Mouse (Mus musculus) MEL (cell line): Measurements from ENCODE around the gene Nucb1. TPM values are rescaled to one million over a fixed set of nuclear protein-coding genes. Genes with fewer than 3 reads are reported as not detected.

Experiments
- DNase-seq: peaks from one replicate; pipeline ENCODE4 v3.0.0; 2011; ENCODE audit warnings: low read depth, low spot score
- H3K27ac ChIP-seq: 2 replicates; pipeline ENCODE4 v1.5.1; 2012; ENCODE audit warnings: low read depth, mild to moderate bottlenecking, control low read depth, low read length, moderate library complexity; ENCODE audit not compliant: control insufficient read depth
- H3K27me3 ChIP-seq, 2 experiments: fragments of 150-350 bp in 1 of 2; sonication (generic) in 1 of 2; 2 replicates each; pipeline ENCODE4 v1.6.1; 2012; ENCODE audit warnings: low read length in 2 of 2, mild to moderate bottlenecking in 2 of 2, improper control_type of control experiment in 1 of 2, moderate library complexity in 1 of 2; ENCODE audit not compliant: insufficient read depth in 2 of 2, control insufficient read depth in 1 of 2
- H3K36me3 ChIP-seq, 2 experiments: 2 replicates each; pipeline ENCODE4 v1.6.1; 2012 to 2014; ENCODE audit warnings: low read length in 2 of 2, improper control_type of control experiment in 1 of 2, inconsistent platforms in 1 of 2, mild to moderate bottlenecking in 1 of 2; ENCODE audit not compliant: insufficient read depth in 2 of 2, control insufficient read depth in 1 of 2
- H3K4me1 ChIP-seq, 2 experiments: fragments of 150-350 bp in 1 of 2; sonication (generic) in 1 of 2; 2 replicates each; pipeline ENCODE4 v1.6.1; 2012; ENCODE audit warnings: low read length in 2 of 2, improper control_type of control experiment in 1 of 2, mild to moderate bottlenecking in 1 of 2; ENCODE audit not compliant: insufficient read depth in 2 of 2, control insufficient read depth in 1 of 2
- H3K4me3 ChIP-seq, 2 experiments: fragments of 150-350 bp in 1 of 2; sonication (generic) in 1 of 2; 2 replicates each; pipeline ENCODE4 v1.5.1; 2012; ENCODE audit warnings: low read depth in 2 of 2, low read length in 2 of 2, mild to moderate bottlenecking in 2 of 2, moderate library complexity in 2 of 2, control low read depth in 1 of 2, improper control_type of control experiment in 1 of 2; ENCODE audit not compliant: control insufficient read depth in 1 of 2, insufficient read depth in 1 of 2
- H3K79me2 ChIP-seq: 2 replicates; pipeline ENCODE4 v1.6.1; 2012; ENCODE audit warnings: mild to moderate bottlenecking, low read length, moderate library complexity; ENCODE audit not compliant: control insufficient read depth, poor library complexity, insufficient read depth
- H3K9ac ChIP-seq: 2 replicates; pipeline ENCODE4 v1.6.1; 2012; ENCODE audit warnings: low read depth, mild to moderate bottlenecking, control low read depth, low read length, moderate library complexity; ENCODE audit not compliant: control insufficient read depth, poor library complexity, severe bottlenecking
- H3K9me3 ChIP-seq: fragments of 150-350 bp; sonication (generic); replicated peaks from 2 replicates; pipeline ENCODE4 v1.6.1; 2012; ENCODE audit warnings: mild to moderate bottlenecking, low read length, improper control_type of control experiment, moderate library complexity; ENCODE audit not compliant: insufficient read depth
- BHLHE40 ChIP-seq: IDR thresholded peaks from 2 replicates; pipeline ENCODE4 v1.6.1; 2012; ENCODE audit warnings: low read depth, mild to moderate bottlenecking, inconsistent platforms, low read length, improper control_type of control experiment, borderline replicate concordance
- CHD1 ChIP-seq: IDR thresholded peaks from 2 replicates; pipeline ENCODE4 v1.6.1; 2012; ENCODE audit warnings: low read depth, mild to moderate bottlenecking, inconsistent platforms, low read length, improper control_type of control experiment
- CHD2 ChIP-seq: IDR thresholded peaks from 2 replicates; pipeline ENCODE4 v1.6.1; 2011; ENCODE audit warnings: low read length, improper control_type of control experiment
- CTCF ChIP-seq, 3 experiments: IDR thresholded peaks in 2 of 3; conservative IDR thresholded peaks in 1 of 3; 2 replicates each; pipeline ENCODE4 v1.5.1; 2011 to 2012; ENCODE audit warnings: low read length in 3 of 3, low read depth in 2 of 3, mild to moderate bottlenecking in 2 of 3, improper control_type of control experiment in 1 of 3, inconsistent platforms in 1 of 3, mixed read lengths in 1 of 3, moderate library complexity in 1 of 3; ENCODE audit not compliant: control insufficient read depth in 1 of 3, insufficient read depth in 1 of 3, poor library complexity in 1 of 3, severe bottlenecking in 1 of 3
- E2F4 ChIP-seq: IDR thresholded peaks from 2 replicates; pipeline ENCODE4 v1.6.1; 2011; ENCODE audit warnings: low read depth, low read length, improper control_type of control experiment, borderline replicate concordance
- ELF1 ChIP-seq: IDR thresholded peaks from 2 replicates; pipeline ENCODE4 v1.6.1; 2014; ENCODE audit warnings: low read depth, mild to moderate bottlenecking, inconsistent platforms, low read length, improper control_type of control experiment, moderate library complexity
- EP300 ChIP-seq, 2 experiments: IDR thresholded peaks; 2 replicates each; pipeline ENCODE4 v1.6.1; 2011; ENCODE audit warnings: improper control_type of control experiment in 2 of 2, low read length in 2 of 2, low read depth in 1 of 2, mild to moderate bottlenecking in 1 of 2
- ETS1 ChIP-seq: IDR thresholded peaks from 2 replicates; pipeline ENCODE4 v1.6.1; 2012; ENCODE audit warnings: low read depth, mild to moderate bottlenecking, inconsistent platforms, low read length, improper control_type of control experiment, moderate library complexity
- GABPA ChIP-seq: IDR thresholded peaks from 2 replicates; pipeline ENCODE4 v1.6.1; 2012; ENCODE audit warnings: low read depth, mild to moderate bottlenecking, inconsistent platforms, low read length, improper control_type of control experiment, moderate library complexity
- GATA1 ChIP-seq: IDR thresholded peaks from 2 replicates; pipeline ENCODE4 v1.6.1; 2011; ENCODE audit warnings: low read depth, low read length, improper control_type of control experiment
- HCFC1 ChIP-seq: IDR thresholded peaks from 2 replicates; pipeline ENCODE4 v1.6.1; 2012; ENCODE audit warnings: low read depth, mild to moderate bottlenecking, inconsistent platforms, low read length, improper control_type of control experiment, moderate library complexity
- JUND ChIP-seq: IDR thresholded peaks from 2 replicates; pipeline ENCODE4 v1.6.1; 2011; ENCODE audit warnings: low read depth, mild to moderate bottlenecking, improper control_type of control experiment, low read length
- KAT2A ChIP-seq: conservative IDR thresholded peaks from 2 replicates; pipeline ENCODE4 v1.6.1; 2012; ENCODE audit warnings: low read depth, low read length, improper control_type of control experiment, inconsistent platforms
- MAFK ChIP-seq: IDR thresholded peaks from 2 replicates; pipeline ENCODE4 v1.6.1; 2011; ENCODE audit warnings: low read depth, mild to moderate bottlenecking, low read length, improper control_type of control experiment, borderline replicate concordance
- MAX ChIP-seq: IDR thresholded peaks from 2 replicates; pipeline ENCODE4 v1.6.1; 2011; ENCODE audit warnings: low read length, improper control_type of control experiment
- MAZ ChIP-seq: IDR thresholded peaks from 2 replicates; pipeline ENCODE4 v1.6.1; 2012; ENCODE audit warnings: low read depth, mild to moderate bottlenecking, inconsistent platforms, low read length, improper control_type of control experiment
- MEF2A ChIP-seq: IDR thresholded peaks from 2 replicates; pipeline ENCODE4 v1.6.1; 2014; ENCODE audit warnings: low read depth, mild to moderate bottlenecking, inconsistent platforms, low read length, improper control_type of control experiment; ENCODE audit not compliant: poor library complexity, insufficient replicate concordance, severe bottlenecking; ENCODE audit errors: extremely low read depth
- MXI1 ChIP-seq: IDR thresholded peaks from 2 replicates; pipeline ENCODE4 v1.6.1; 2011; ENCODE audit warnings: mild to moderate bottlenecking, low read depth, low read length, improper control_type of control experiment
- MYB ChIP-seq: IDR thresholded peaks from 2 replicates; pipeline ENCODE4 v1.6.1; 2011; ENCODE audit warnings: mild to moderate bottlenecking, low read depth, low read length, improper control_type of control experiment
- MYC ChIP-seq: IDR thresholded peaks from 2 replicates; pipeline ENCODE4 v1.6.1; 2011; ENCODE audit warnings: low read depth, mild to moderate bottlenecking, low read length, improper control_type of control experiment, moderate library complexity
- NELFE ChIP-seq: IDR thresholded peaks from 2 replicates; pipeline ENCODE4 v1.6.1; 2011; ENCODE audit warnings: low read depth, low read length, improper control_type of control experiment
- POLR2A ChIP-seq, 2 experiments: IDR thresholded peaks; 2 replicates each; pipeline ENCODE4 v1.6.1; 2011 to 2012; ENCODE audit warnings: low read length in 2 of 2, mild to moderate bottlenecking in 2 of 2, control low read depth in 1 of 2, improper control_type of control experiment in 1 of 2, low read depth in 1 of 2, moderate library complexity in 1 of 2; ENCODE audit not compliant: control insufficient read depth in 1 of 2, insufficient read depth in 1 of 2, poor library complexity in 1 of 2
- POLR2AphosphoS2 ChIP-seq: IDR thresholded peaks from 2 replicates; pipeline ENCODE4 v1.6.1; 2011; ENCODE audit warnings: low read length, improper control_type of control experiment
- POLR2AphosphoS5 ChIP-seq: IDR thresholded peaks from 2 replicates; pipeline ENCODE4 v1.6.1; 2012; ENCODE audit warnings: low read depth, borderline replicate concordance, mild to moderate bottlenecking, inconsistent platforms, low read length, moderate library complexity, mixed read lengths
- RAD21 ChIP-seq: IDR thresholded peaks from 2 replicates; pipeline ENCODE4 v1.6.1; 2011; ENCODE audit warnings: mild to moderate bottlenecking, low read depth, low read length, improper control_type of control experiment
- SIN3A ChIP-seq: IDR thresholded peaks from 2 replicates; pipeline ENCODE4 v1.6.1; 2012; ENCODE audit warnings: low read length, improper control_type of control experiment, inconsistent platforms
- SMC3 ChIP-seq: IDR thresholded peaks from 2 replicates; pipeline ENCODE4 v1.6.1; 2011; ENCODE audit warnings: low read depth, low read length, improper control_type of control experiment
- TAL1 ChIP-seq: IDR thresholded peaks from 2 replicates; pipeline ENCODE4 v1.6.1; 2012; ENCODE audit warnings: mild to moderate bottlenecking, inconsistent platforms, low read length, moderate library complexity, mixed read lengths
- TBP ChIP-seq: IDR thresholded peaks from 2 replicates; pipeline ENCODE4 v1.8.0; 2011; ENCODE audit warnings: low read depth, low read length, improper control_type of control experiment
- TCF12 ChIP-seq: IDR thresholded peaks from 2 replicates; pipeline ENCODE4 v1.6.1; 2014; ENCODE audit warnings: low read depth, mild to moderate bottlenecking, inconsistent platforms, low read length, improper control_type of control experiment, moderate library complexity
- USF1 ChIP-seq: IDR thresholded peaks from 2 replicates; pipeline ENCODE4 v1.6.1; 2014; ENCODE audit warnings: low read depth, mild to moderate bottlenecking, inconsistent platforms, low read length, improper control_type of control experiment, moderate library complexity
- ZKSCAN1 ChIP-seq: IDR thresholded peaks from 2 replicates; pipeline ENCODE4 v1.6.1; 2012; ENCODE audit warnings: low read depth, mild to moderate bottlenecking, inconsistent platforms, low read length, improper control_type of control experiment, moderate library complexity
- ZMIZ1 ChIP-seq: IDR thresholded peaks from 2 replicates; pipeline ENCODE4 v1.6.1; 2012; ENCODE audit warnings: low read depth, mild to moderate bottlenecking, inconsistent platforms, low read length, improper control_type of control experiment, moderate library complexity
- ZNF384 ChIP-seq: IDR thresholded peaks from 2 replicates; pipeline ENCODE4 v1.6.1; 2012; ENCODE audit warnings: low read depth, mild to moderate bottlenecking, inconsistent platforms, low read length, improper control_type of control experiment
- polyA plus RNA-seq, 2 experiments: library from polyadenylated mRNA; stranded (reverse) in 1 of 2; unstranded in 1 of 2; fragments of >175 nt in 1 of 2; fragments of >200 nt in 1 of 2; gene quantifications; 2 replicates each; pipeline versions ENCODE4 v1.2.1 to v1.2.4; 2012; ENCODE audit warnings: low replicate concordance in 2 of 2, low read depth in 1 of 2; ENCODE audit not compliant: insufficient read length in 2 of 2, insufficient read depth in 1 of 2, missing spikeins in 1 of 2
- total RNA-seq: library from RNA; depleted of rRNA; stranded (reverse); fragments of 300-350 nt; gene quantifications from 2 replicates; pipeline ENCODE4 v1.2.3, GENCODE M21; 2012

The Nucb1 gene
- total and polyA plus RNA-seq, 3 experiments: 92.3 to 343 (median 196) TPM

GRCm38 (mm10) chr7:45457204-45458060 is 52.8 kb downstream of the Nucb1 start:
- peaks cover 8 to 22% of the 10 kb centered on the region in 2 experiments for H3K36me3 ChIP-seq
- peak overlapping the region; percentile 28 for H3K27ac ChIP-seq
- no peak for TF ChIP-seq TCF12
- TF ChIP-seq ZNF384: no peak
- TF ChIP-seq CHD1: no peak
- TF ChIP-seq ETS1: 0 out of 2 replicates have a peak, but pooled peaks have one; percentile 12
- no peak; the same call in 1 of the 2 replicates for TF ChIP-seq MYB
- no peak for TF ChIP-seq MEF2A
- no peak for TF ChIP-seq GATA1
- no peak for TF ChIP-seq TBP
- TF ChIP-seq MAFK: 0 out of 2 replicates have a peak, but pooled peaks have one; percentile 70
- peak; percentile 99 for TF ChIP-seq POLR2AphosphoS2
- TF ChIP-seq CHD2: peak; percentile 49
- TF ChIP-seq EP300 (IDR thresholded peaks at IDR 0.05; ENCODE audit: low read depth in 1 of 2, low read length in 2 of 2): no peak
- no peak; the same call in none of the 2 replicates for TF ChIP-seq SMC3
- no peak for TF ChIP-seq E2F4
- TF ChIP-seq ZMIZ1: peak; percentile 19
- TF ChIP-seq RAD21: no peak
- TF ChIP-seq CTCF (IDR thresholded peaks at IDR 0.05 in 2 of 3, conservative IDR thresholded peaks at IDR 0.05 in 1 of 3; ENCODE audit: control insufficient read depth in 1 of 3, insufficient read depth in 1 of 3, low read depth in 2 of 3, low read length in 3 of 3, poor library complexity in 1 of 3, severe bottlenecking in 1 of 3): no peak
- TF ChIP-seq JUND: no peak
- TF ChIP-seq POLR2A (IDR thresholded peaks at IDR 0.05; ENCODE audit: control insufficient read depth in 1 of 2, insufficient read depth in 1 of 2, low read depth in 1 of 2, low read length in 2 of 2, poor library complexity in 1 of 2): peak; percentile 23 to 74; a peak in 3 of 4 replicates
- TF ChIP-seq MAZ: no peak
- TF ChIP-seq ZKSCAN1: no peak
- no peak for TF ChIP-seq GABPA
- 0 out of 2 replicates have a peak, but pooled peaks have one; percentile 35 for TF ChIP-seq MYC
- no peak; the same call in 1 of the 2 replicates for TF ChIP-seq MXI1
- no peak for TF ChIP-seq ELF1
- peak; percentile 47; the same call in 1 of the 2 replicates for TF ChIP-seq NELFE
- no peak for TF ChIP-seq TAL1
- TF ChIP-seq HCFC1: no peak
- no peak for TF ChIP-seq POLR2AphosphoS5
- TF ChIP-seq KAT2A: no peak
- TF ChIP-seq MAX: no peak
- TF ChIP-seq USF1: peak; percentile 60; the same call in 1 of the 2 replicates
- TF ChIP-seq BHLHE40: peak; percentile 9; the same call in 1 of the 2 replicates
- no peak for TF ChIP-seq SIN3A
- H3K27me3 ChIP-seq: no peaks in the 10 kb centered on the region
- H3K79me2 ChIP-seq: peaks cover 22% of the 10 kb centered on the region
- no peaks in the 10 kb centered on the region for H3K9me3 ChIP-seq
- H3K4me1 ChIP-seq: peaks cover 7 to 22% of the 10 kb centered on the region in 2 experiments; a peak in 3 of 4 replicates
- H3K9ac ChIP-seq: peak overlapping the region; percentile 93
- peak; percentile 81 for DNase-seq
- H3K4me3 ChIP-seq: peak overlapping the region; percentile 78 to 80
